Mouse (Mus musculus) liver, postnatal 0 days (tissue): ENCODE results near the gene Cdc14a.

Source experiments
- CTCF ChIP-seq: sonication (generic); IDR thresholded peaks from 2 replicates; pipeline ENCODE4 v1.5.1; 2016; ENCODE audit warnings: antibody characterized with exemption, low read depth
- EP300 ChIP-seq: IDR thresholded peaks from 2 replicates; pipeline ENCODE4 v1.6.1; 2016; ENCODE audit warnings: antibody characterized with exemption, low read depth, mild to moderate bottlenecking

- no peak for TF ChIP-seq CTCF
- no peak for TF ChIP-seq EP300
These were observed 14.3 kb downstream of the Cdc14a start for GRCm38 (mm10) chr3:116409486-116409885.
